Mouse (Mus musculus) hindbrain, embryonic 12.5 days (tissue): ENCODE data around the gene Mllt10. TPM values are rescaled to one million over a fixed set of nuclear protein-coding genes. Genes with fewer than 3 reads are reported as not detected.

Experiments
- ATAC-seq: fragments of 200-750 bp; cut with Nextera tagmentation; 2 replicates; pipeline ENCODE4 v1.8.0; 2017; ENCODE audit warnings: moderate TSS enrichment; ENCODE audit not compliant: low FRiP score
- H3K27ac ChIP-seq: fragments of 300-500 bp; sonication (generic); 2 replicates; pipeline ENCODE4 v1.5.1; 2016; ENCODE audit warnings: mild to moderate bottlenecking
- H3K27me3 ChIP-seq: fragments of 300-500 bp; sonication (generic); 2 replicates; pipeline ENCODE4 v1.6.1; 2016; ENCODE audit warnings: mild to moderate bottlenecking
- H3K36me3 ChIP-seq: fragments of 300-500 bp; sonication (generic); 2 replicates; pipeline ENCODE4 v1.6.1; 2016; ENCODE audit warnings: mild to moderate bottlenecking
- H3K4me1 ChIP-seq: fragments of 300-500 bp; sonication (generic); 2 replicates; pipeline ENCODE4 v1.6.1; 2016
- H3K4me2 ChIP-seq: fragments of 300-500 bp; sonication (generic); replicated peaks from 2 replicates; pipeline ENCODE4 v1.6.1; 2016; ENCODE audit warnings: mild to moderate bottlenecking
- H3K4me3 ChIP-seq: fragments of 300-500 bp; sonication (generic); 2 replicates; pipeline ENCODE4 v1.5.1; 2016; ENCODE audit warnings: mild to moderate bottlenecking
- H3K9ac ChIP-seq: fragments of 300-500 bp; sonication (generic); 2 replicates; pipeline ENCODE4 v1.6.1; 2016; ENCODE audit warnings: mild to moderate bottlenecking, moderate library complexity
- H3K9me3 ChIP-seq: fragments of 300-500 bp; sonication (generic); replicated peaks from 2 replicates; pipeline ENCODE4 v1.6.1; 2016; ENCODE audit warnings: mild to moderate bottlenecking
- WGBS: fragments of 180-500 bp; shearing (Covaris S2); methylation state at CpG from one replicate; pipeline ENCODE4 v1.1.7; 2016; 5-methylcytosine and 5-hydroxymethylcytosine counted together
- polyA plus RNA-seq: library from polyadenylated mRNA; unstranded; fragments of >200 nt; fragmentation: Nextera tagmentation; extraction: Ambion mirVana; gene quantifications from 2 replicates; pipeline ENCODE4 v1.2.1, GENCODE M21; 2016

Gene Mllt10
- polyA plus RNA-seq, 1 experiment from 2014 or later, result 70.8 TPM

DNA sequence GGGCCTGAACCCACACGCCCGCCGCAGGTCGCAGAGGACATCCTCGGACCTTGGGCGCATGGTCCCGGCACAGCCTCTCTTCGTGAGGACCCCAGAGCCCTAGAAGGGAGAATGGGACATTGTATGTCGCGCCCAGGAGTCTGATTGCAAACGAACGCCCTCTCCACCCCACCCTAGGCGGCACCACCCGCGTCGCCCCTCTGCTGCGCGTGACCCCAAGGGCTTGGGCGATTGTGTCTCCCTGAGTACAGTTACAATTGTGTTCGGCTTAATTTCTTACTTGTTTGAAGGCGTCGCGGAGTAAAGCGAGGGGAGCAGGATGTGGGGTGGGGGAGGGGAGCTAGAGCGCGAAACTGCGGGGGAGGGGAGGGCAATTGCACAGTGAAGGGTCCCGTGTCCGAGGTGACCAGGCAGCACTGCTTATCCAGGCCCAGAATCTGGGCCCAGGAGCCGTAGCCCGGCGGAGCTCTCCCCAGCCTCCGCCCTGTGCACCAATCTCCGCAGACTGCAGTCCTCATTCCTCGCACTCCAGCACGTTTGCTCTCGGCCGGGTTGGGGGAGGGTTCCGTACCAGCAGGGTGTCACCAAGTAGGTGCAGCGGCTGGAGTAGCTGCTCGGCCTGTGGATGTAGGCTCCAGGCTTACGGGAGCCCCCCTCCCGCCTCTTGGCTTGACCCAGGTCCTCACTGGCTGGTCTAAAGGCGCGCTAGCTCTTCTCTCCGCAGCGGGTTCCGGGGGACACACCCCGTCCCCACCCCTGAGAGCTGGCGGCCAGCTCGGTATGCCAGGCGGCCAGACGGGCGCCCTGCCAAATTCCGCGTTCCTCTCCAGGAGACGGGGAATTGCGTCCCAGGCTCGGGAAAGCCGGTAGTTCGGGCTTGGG, 26.7 kb upstream of the Mllt10 start:
- WGBS, result under 1% methylated on average over 59 of the region's 61 CpGs
- peak overlapping the region; percentile 63 for H3K4me3 ChIP-seq
- H3K9me3 ChIP-seq, result no peaks in the 10 kb centered on the region
- peaks cover 40% of the 10 kb centered on the region for H3K4me1 ChIP-seq
- no peaks in the 10 kb centered on the region for H3K36me3 ChIP-seq
- H3K27ac ChIP-seq, result peak overlapping the region; percentile 100
- peak overlapping the region; percentile 93 for H3K9ac ChIP-seq
- H3K4me2 ChIP-seq, result peak overlapping the region; percentile 96
- peak; percentile 67 for ATAC-seq
- H3K27me3 ChIP-seq, result no peaks in the 10 kb centered on the region

DNA sequence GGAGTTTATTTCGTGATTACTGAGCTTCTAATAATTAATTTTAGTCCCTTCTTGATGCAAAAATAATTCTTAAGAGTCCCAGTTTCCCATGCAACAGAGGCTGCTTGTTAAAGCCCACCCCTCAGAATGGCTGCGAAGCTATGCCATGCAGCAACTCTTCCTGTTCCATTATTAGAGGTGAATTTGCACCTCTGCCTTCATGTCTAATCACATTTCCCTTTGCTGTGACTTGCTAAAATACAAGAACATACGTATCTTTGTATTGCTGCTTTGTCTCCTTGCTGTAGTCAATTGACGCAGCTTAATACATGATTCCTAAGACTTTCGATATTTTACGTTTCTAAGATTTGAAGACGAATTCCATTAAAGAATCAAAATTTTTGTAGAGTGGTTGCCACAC, 25.4 kb upstream of the Mllt10 start:
- H3K4me1 ChIP-seq, result peaks cover 53% of the 10 kb centered on the region
- peak overlapping the region; percentile 96 for H3K4me2 ChIP-seq
- no peaks in the 10 kb centered on the region for H3K36me3 ChIP-seq
- no peak for ATAC-seq
- no peak overlapping the region for H3K4me3 ChIP-seq
- no peak overlapping the region; the same call in 1 of the 2 replicates for H3K27ac ChIP-seq
- WGBS, result 37% methylated on average over 7 of the region's 7 CpGs
- 0 out of 2 replicates have a peak overlapping the region, but pooled peaks have one; percentile 47 for H3K9ac ChIP-seq
- H3K9me3 ChIP-seq, result no peaks in the 10 kb centered on the region
- H3K27me3 ChIP-seq, result no peaks in the 10 kb centered on the region

DNA sequence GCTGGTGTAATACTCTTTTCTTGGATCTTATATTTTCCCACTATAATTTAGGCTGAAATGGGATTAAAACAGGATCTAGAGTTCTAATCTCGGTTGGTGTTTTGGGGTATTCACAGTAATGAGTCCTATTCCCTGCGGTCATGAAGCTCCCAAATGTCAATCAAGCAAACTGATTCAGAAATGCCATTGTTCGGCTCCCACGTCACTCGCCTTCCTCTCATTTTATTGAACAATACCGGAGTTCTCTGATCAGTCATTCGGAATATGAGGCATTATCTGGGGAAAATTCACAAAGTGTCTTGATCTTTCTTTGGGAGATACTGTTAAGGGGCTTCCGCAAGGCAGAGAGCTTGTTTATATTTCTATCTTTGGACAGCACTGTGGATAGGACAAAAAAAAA, 24.5 kb upstream of the Mllt10 start:
- Histone ChIP-seq H3K4me2 (peak overlapping the region; percentile 81), H3K27ac (peak overlapping the region; percentile 73; the same call in 1 of the 2 replicates), H3K4me1 (peaks cover 56% of the 10 kb centered on the region), H3K9ac (0 out of 2 replicates have a peak overlapping the region, but pooled peaks have one; percentile 1), H3K9me3 (no peaks in the 10 kb centered on the region), H3K36me3 (no peaks in the 10 kb centered on the region), H3K27me3 (no peaks in the 10 kb centered on the region), H3K4me3 (peak overlapping the region; percentile 35; the same call in 1 of the 2 replicates)
- ATAC-seq, result no peak
- 9% methylated on average over 8 of the region's 8 CpGs for WGBS

DNA sequence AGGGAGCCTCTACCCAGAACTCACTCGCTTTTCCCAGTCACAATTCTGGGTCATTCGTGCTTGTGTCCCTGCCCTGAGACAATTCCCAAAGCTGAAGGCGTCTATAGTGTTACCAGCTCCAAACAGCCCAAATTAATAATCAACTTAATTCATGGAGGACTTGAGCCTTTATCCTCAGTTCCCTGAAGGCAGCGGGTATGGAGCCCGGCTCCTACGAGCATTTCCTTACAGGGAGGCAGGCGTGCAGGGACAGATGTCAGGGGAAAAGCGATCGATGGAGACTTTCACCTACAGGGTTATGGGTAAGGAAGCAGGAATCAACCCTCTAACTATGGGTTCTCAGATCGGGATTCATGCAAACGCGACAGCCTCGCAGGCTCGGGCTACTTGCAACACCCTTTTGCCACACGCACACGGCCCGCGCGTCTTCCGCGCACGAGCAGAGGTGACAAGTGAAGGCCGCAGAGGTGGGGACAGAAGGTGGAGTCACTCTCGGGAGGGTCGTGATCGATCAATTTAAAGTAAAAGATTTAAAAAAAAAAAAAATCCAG, 23.7 kb upstream of the Mllt10 start:
- 1% methylated on average over 26 of the region's 26 CpGs for WGBS
- ATAC-seq, result no peak
- Histone ChIP-seq H3K4me2 (peak overlapping the region; percentile 81), H3K27me3 (no peaks in the 10 kb centered on the region), H3K9me3 (no peaks in the 10 kb centered on the region), H3K4me3 (peak overlapping the region; percentile 35), H3K4me1 (peaks cover 57% of the 10 kb centered on the region), H3K27ac (peak overlapping the region; percentile 73), H3K9ac (peak overlapping the region; percentile 76), H3K36me3 (no peaks in the 10 kb centered on the region)

DNA sequence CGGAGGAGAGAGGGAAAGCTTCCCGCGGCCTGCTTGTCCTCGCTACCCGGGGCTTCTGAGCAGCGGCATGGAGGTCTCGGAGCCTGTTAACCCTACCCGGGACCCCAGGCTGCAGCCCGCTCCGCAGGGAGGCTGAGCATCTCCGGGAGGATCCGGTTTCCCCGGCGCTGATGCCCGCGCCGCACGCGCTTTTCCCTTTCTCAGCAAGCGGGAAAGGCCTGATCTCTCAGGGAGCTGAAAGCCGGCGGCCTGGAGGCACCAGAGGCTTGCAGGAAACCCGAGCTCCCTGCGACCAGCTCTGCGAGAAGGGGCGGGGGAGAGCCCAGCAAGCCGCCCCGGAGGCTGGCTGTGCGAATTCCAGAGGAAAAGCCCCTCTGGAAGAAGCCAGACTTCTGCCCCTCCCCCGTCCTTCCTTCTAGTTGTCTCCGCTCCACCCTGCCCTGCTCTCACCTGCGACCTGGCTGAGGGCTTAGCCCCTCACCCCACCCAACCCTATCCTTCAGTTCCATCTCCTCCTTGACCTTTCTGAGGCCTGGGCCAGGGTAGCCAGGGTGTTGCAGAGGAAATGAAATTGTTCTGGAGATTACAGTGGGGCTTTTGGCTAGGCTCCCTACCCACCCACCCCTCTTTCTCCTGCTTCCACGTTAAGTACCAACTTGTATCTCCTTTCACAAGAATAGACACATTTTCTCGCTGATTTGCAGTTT, 23.1 kb upstream of the Mllt10 start:
- WGBS, result under 1% methylated on average over 34 of the region's 34 CpGs
- H3K27me3 ChIP-seq, result no peaks in the 10 kb centered on the region

DNA sequence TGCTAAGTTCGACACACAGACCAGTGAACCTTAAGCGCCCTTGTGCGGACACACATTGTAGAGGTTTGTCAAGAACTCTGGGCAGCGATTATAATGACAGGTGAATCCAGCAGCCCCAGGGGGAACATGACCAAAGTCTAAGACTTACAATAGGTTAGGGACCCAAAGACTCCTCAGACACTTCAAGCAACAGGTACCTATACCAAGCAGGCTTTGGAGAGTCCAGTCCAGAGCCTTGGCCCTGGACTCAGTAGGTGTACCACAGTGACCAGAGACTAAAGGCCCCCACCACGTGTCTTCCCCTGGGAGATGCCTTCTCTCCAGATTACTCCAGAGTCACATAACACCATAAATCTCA, 22.5 kb upstream of the Mllt10 start:
- Histone ChIP-seq H3K27ac (0 out of 2 replicates have a peak overlapping the region, but pooled peaks have one; percentile 30), H3K4me3 (no peak overlapping the region), H3K4me1 (peaks cover 54% of the 10 kb centered on the region), H3K9ac (peak overlapping the region; percentile 76; the same call in 1 of the 2 replicates), H3K4me2 (peak overlapping the region; percentile 81), H3K9me3 (no peaks in the 10 kb centered on the region), H3K36me3 (no peaks in the 10 kb centered on the region), H3K27me3 (no peaks in the 10 kb centered on the region)
- WGBS, result 37% methylated on average over 5 of the region's 5 CpGs
- no peak for ATAC-seq

More for the DNA sequence above, 23.1 kb upstream of the Mllt10 start:
- Histone ChIP-seq H3K27ac (peak overlapping the region; percentile 73), H3K4me3 (peak overlapping the region; percentile 35), H3K9ac (peak overlapping the region; percentile 76), H3K36me3 (no peaks in the 10 kb centered on the region), H3K9me3 (no peaks in the 10 kb centered on the region), H3K4me2 (peak overlapping the region; percentile 81), H3K4me1 (peaks cover 54% of the 10 kb centered on the region)
- no peak for ATAC-seq

DNA sequence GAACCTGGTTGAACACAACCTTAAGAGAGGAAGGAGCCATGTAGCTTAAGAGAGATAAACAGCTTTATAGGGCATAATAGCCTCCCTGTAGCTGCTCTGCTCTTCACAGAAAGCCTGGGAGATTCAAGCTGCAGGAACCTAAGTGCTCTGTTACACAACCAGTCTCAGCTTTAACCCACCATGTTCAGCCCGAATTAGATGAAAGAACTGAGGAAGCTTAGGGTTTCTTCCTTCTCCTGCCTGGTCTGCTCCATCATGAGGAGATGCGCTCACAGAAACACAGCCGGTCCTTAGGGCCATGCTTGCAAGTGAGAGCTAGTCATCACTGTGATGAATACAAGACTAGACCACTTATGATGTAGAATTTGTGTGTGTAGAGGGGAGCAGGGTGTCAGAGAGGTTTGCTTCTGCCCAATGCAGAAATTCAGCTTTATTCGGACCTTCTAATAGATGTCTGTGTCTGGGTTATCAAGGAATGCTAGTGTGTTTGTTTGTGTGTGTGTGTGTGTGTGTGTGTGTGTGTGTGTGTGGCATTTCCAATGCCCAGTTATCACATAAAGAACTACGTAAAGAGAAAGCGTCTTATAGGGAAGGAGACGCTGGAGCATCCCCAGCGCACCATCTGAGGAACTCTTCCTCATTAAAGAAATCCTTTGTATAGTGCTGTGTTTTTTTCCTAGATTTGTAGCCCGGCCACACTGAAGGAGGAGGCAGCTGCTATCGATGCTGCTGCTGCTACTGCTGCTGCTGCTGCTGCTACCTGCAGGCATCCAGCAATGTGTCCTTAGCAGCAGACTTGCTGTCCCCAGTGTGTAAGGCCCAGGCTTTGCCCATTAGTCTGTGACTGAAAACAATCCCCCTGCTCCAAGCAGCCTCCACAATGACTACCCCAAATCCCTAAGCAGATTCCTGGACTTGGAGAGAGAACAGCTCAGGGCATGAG, 21.6 kb upstream of the Mllt10 start:
- Histone ChIP-seq H3K9ac (peak overlapping the region; percentile 2), H3K36me3 (no peaks in the 10 kb centered on the region), H3K4me1 (peaks cover 58% of the 10 kb centered on the region), H3K4me3 (no peak overlapping the region), H3K4me2 (peak overlapping the region; percentile 81), H3K9me3 (no peaks in the 10 kb centered on the region), H3K27ac (peak overlapping the region; percentile 77), H3K27me3 (no peaks in the 10 kb centered on the region)
- ATAC-seq, result peak; percentile 54
- 30% methylated on average over 10 of the region's 10 CpGs for WGBS

DNA sequence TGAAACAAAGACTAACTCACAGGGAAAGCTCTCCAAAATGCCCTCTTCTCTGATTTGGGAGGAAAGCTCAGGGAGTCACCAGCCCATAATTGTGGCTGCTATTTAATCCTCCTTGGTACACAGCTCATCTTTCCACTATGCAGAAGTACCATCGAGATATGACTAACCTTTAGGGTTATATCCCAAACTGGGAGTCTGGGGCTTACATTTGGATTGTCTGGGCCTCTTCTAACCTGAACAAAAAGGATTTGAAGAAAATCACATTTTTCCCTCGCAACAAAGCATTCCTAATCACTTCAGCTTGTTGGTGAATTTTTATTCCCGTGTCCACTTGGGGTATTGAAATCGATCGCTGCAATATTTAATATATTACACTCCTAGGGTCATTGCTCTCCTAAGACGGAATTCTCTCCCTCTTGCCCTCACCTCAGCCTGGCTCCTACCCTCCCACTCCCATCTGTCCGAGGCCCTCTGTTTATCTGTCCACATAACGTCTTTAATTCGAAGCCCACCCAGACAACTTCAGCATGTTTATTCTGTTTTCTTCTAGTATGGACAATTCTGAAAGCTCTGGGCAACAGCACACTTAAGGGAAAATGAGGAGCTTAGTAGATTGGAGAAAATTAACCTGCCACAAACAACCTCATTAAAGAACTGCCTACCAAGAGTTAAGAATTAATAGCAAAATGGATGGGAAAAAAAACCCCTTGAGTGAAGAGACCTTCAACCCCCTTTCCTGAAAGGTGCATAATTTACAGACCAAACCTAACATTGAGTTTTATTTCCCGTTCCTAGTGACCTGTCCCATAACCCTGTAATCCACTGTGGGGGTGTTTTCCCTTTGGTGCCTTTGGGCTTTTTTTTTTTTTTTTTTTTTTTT, 20.4 kb upstream of the Mllt10 start:
- Histone ChIP-seq H3K36me3 (no peaks in the 10 kb centered on the region), H3K4me3 (no peak overlapping the region), H3K4me1 (peaks cover 69% of the 10 kb centered on the region), H3K4me2 (no peak overlapping the region), H3K9ac (peak overlapping the region; percentile 2; the same call in 1 of the 2 replicates), H3K27me3 (no peaks in the 10 kb centered on the region), H3K27ac (peak overlapping the region; percentile 77), H3K9me3 (no peaks in the 10 kb centered on the region)
- WGBS, result 40% methylated on average over 10 of the region's 10 CpGs
- ATAC-seq, result no peak

DNA sequence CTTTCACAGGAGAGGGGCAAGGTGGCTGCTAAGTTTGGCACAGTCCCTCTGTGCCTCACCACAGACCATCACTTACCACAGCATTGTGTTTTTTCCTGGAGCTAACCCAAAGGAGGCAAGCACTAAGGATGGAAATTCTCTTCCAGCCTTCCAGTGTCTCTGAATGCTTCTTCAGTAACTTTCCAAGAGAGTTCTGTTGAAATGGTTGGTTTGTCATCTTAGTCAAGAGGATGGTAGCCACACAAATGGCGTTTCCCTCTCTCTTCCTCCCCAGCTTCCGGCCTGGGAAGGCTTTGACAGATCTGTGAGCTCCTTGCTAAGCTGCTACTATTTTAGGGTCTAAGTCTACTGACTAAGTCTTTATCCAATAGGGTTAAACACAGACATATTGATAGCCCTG, 17.5 kb upstream of the Mllt10 start, which contains the start of gene A930004D18Rik:
TSS of gene A930004D18Rik (minus strand) at position 247 of the 400 bp plus-strand sequence.
- Histone ChIP-seq H3K36me3 (no peaks in the 10 kb centered on the region), H3K27me3 (no peaks in the 10 kb centered on the region), H3K9ac (peak within 1 kb of the TSS; percentile 89; the same call in 1 of the 2 replicates), H3K4me2 (peak within 1 kb of the TSS; percentile 82), H3K27ac (no peak within 1 kb of the TSS), H3K4me1 (peaks cover 76% of the 10 kb centered on the region), H3K9me3 (no peaks in the 10 kb centered on the region), H3K4me3 (no peak within 1 kb of the TSS)
- 82% methylated on average over 2 of the region's 2 CpGs for WGBS
- ATAC-seq, result no peak

DNA sequence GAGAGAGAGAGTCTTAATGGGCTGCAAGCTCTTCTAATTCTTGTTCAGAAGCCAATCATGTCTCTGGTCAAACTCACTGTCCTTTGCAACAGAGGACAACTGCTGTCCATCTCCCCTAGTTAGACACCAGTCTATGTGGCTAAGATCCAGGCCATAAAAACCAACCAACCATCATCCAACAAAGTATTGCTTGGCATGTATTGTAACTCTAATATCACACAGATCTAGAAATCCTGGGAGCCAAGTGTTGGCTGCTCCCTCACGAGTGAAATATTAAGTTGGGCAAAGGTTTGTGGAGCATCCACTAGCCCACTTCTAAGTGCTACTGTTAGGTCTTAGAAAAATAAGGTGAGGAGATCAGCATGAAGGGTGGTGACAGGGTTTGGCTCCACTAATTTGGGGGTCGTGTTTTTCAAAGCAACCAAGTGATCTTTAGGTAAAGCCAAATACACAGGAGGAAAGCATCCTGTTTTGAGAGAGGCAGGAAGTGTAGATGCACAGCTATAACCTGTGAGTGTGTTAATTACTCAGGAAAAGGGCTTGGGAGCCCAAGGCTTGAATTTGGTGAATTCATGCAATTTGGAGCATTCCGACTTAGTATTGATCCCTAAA, 16.8 kb upstream of the Mllt10 start:
- no peak overlapping the region for H3K4me3 ChIP-seq
- peak overlapping the region; percentile 82 for H3K4me2 ChIP-seq
- no peak for ATAC-seq
- 50% methylated on average over 3 of the region's 3 CpGs for WGBS
- no peak overlapping the region for H3K27ac ChIP-seq
- H3K36me3 ChIP-seq, result no peaks in the 10 kb centered on the region
- H3K9me3 ChIP-seq, result no peaks in the 10 kb centered on the region
- peak overlapping the region; percentile 89; the same call in 1 of the 2 replicates for H3K9ac ChIP-seq
- H3K27me3 ChIP-seq, result no peaks in the 10 kb centered on the region
- peaks cover 76% of the 10 kb centered on the region for H3K4me1 ChIP-seq
